Mouse (Mus musculus) embryo, embryonic 11.5 days (tissue): ENCODE measurements around the gene Asap3.

Source experiments
- DNase-seq: peaks from one replicate; pipeline ENCODE4 v3.0.0-alpha.2; 2012; ENCODE audit warnings: low read depth, low spot score

Asap3 gene

DNA sequence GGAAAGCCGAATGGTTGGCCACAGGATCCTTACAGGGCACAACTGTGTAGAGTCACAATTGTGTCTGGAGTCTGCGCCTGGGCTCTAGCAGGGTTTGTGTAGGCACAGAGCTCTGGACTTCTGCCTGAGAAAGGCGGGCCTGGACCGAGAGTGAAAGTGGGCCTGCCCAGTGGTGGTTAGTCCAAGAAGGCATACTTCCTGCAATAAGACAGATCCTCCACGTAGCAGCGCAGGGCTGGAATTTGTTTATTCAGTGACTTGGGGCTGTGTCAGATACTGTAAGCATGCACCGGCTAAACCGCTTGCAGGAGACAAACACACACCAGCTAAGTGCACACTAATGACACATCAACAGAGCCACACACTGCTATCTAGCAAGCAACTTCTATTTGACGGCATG is 43.6 kb downstream of the Asap3 start:
- DNase-seq = no peak

DNA sequence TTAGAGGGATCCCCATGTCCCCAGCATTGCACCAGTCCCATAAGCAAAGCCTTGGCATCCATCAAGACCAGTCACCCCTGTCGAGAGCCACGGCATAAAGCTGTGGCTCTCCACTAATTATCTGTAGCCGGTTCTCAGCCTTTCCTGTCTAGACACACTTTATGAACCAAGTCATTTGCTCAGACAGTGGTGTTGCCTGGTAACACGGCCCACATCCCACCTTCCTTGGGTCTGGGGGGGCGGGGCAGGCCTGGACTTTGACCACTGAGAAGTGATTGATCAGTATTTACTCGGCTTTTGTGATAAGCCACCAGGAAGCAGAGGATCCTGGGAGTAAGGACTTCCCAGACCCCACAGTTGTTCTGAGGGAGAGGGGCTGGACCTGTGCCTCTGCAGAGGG is 49.8 kb downstream of the Asap3 start:
- no peak for DNase-seq

- DNase-seq = no peak
Observed at GRCm38 (mm10) chr4:136256696-136257095, 50.5 kb downstream of the Asap3 start.

DNA sequence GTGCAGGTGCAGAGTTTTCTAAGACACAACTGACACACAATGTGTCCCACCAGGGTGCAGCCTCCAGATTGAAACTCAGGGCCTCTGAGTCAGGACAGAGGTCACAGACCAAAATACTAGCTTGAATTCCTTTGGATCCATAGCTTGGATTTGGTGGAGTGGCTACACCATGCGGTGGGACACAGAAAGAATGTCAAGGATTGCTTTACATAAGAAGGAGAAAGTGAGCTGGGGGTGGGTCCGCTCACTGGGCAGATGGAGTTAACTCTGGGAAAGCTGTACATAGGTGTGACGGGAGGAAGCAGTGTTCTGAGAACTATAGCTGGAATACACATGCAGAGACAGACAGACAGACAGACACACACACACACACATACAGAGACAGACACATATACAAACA is 53.8 kb downstream of the Asap3 start:
- no peak for DNase-seq

- DNase-seq = peak; percentile 61
Observed at GRCm38 (mm10) chr4:136260491-136261180, 54.5 kb downstream of the Asap3 start.

DNA sequence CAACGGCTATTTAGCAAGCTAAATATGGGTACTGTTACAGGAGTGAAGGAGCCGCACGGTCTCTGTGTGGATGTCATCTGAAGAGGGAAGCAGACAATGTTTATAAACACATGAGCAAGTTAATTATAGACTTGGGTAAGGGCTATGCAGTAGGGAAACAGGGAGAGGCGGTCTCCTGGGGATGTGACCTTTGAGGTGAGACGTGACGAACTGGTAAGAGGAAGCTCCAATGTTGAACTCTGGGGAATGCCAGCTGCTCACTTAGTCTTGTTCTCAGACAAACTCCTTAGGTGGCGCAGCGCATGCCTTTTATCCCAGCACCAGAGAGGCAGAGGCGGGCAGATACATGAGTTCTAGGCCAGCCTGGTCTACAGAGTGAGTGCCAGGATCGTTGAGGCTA is 55.7 kb downstream of the Asap3 start:
- DNase-seq = no peak

GRCm38 (mm10) chr4:136263555-136263954 is 57.4 kb downstream of the Asap3 start:
- DNase-seq = no peak

DNA sequence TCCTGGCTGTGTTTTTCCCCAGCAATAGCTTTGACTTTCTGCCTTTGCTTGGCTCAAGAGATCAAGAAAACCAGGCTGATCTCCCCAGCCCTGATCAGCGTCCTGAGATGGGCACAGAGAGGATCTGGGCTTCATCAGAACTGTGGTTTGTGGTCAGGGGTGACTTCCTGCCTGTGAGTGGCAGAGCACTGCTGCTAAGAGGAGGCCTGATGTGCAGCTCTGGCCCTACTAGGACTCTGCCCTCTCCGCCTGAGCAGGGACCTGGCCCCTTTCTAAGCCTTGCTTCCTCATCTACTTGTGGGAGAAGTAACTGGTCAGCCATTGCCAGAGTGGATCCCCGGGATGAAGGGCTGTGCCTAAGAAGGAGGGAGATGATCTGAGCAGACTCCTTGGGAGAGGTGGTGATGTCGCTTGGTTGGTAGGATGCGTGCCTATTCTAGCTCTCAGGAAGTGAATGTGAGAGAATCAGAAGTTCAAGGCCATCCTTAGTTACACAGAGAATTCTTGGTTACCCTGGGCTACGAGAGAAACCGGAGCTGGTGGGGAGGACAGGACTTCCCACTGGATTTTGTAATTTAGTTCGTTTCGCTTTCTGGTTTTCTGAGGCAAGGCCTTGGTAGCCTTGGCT is 60.7 kb downstream of the Asap3 start:
- no peak for DNase-seq

DNA sequence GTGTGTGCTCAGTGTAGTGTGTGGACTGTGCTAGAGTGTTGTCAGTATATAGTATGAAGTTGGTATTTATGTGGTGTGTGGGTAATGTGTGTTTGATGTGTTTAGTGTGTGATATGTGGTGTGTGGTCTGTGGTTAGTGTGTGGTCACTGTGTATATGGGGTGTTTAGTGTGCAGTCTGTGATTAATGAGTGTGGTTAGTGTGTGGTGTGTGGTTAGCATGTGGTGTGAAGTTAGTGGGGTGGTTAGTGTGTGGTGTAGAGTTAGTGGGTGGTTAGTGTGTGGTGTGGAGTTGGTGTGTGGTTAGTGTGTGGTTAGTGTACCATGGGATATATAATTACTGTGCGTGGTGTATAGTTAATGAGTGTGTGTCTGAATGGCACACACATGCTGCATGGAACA is 62.7 kb downstream of the Asap3 start:
- DNase-seq = no peak

DNA sequence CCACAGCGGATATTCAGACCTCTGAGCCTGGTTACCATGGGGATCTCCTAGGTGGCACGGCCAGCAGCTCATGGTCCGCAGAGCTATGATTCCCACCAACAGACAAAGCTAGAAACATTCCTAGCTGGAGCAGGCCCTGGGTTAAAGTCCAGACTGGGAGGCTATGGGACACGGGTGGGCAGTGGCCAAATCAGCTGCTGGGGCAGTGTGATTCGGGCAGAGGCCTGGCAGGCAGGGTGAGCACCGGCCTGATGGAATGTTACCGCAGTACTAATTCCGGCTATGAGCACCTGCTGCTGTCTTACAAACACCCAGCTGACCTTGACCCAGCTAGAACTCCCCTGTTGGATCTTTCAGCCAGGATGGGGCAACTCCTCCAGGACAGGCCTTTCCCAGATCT is 64.5 kb downstream of the Asap3 start:
- DNase-seq = no peak

- DNase-seq = no peak
Observed at GRCm38 (mm10) chr4:136281097-136281496, 74.9 kb downstream of the Asap3 start.

- no peak for DNase-seq
Observed at GRCm38 (mm10) chr4:136281611-136282010, 75.4 kb downstream of the Asap3 start.

DNA sequence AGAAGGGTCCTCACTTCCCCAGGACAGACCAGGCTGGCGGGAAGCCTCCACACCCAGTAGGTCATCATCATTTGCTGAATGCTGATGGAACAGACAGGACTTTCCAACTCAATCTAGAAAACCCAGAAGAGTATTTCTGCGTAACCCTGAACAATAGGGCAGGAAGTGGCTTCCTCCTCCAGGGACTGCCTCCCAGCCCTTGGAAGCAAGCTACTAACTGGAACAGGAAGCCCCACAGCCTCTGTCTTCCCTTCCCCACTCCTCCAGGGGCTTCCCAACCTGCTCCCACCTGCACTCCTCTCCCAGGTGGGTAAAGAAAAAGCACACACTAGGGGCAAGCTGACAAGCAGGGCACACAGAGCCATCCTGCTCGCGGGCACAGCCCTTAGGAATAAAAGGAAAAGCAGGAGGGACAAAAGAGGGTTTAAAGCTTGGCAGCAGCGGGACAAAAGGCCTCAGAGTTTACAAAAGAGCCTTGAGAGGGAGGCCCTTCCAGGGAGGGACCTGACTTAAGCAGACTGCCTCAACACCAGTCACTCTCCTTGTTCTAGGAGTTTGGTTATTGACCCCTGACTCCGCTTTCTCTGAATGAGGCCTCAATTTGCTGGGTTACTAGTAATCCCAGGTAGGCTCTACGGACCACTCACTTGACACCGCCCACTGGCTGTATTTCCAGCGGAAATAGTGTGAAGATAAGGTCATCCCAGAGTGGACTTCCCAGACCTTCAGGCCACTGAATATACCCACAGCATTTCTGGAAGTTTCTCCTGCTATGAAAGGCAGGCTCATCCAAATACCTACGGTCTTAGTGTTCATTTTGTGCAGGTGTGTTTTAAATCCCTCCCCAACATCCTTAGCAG is 76.7 kb downstream of the Asap3 start:
- DNase-seq = no peak

GRCm38 (mm10) chr4:136283783-136284182 is 77.6 kb downstream of the Asap3 start:
- no peak for DNase-seq

DNA sequence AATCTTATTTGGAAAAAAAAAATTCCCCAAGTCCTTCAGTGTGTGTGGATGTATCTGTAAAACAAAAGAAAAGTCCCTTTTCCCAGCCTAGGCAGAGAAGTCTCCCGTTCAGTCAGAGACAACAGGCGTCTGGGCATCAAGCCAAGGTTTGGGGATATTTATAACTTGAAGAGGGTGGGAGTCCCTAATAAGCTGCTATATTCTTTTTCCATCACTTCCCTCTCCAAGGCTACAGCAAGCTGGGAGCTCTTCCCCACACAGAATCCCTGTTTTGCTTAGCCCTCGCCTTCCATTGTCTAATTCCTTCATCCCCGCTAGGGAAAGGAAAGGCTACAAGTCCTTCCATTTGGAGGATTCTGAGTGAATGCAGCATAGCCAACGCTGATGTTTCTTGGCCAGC is 78.3 kb downstream of the Asap3 start, which contains the start of gene Zfp46:
Gene Zfp46 (plus strand): TSS at position 229 of the 400 bp plus-strand sequence.
- DNase-seq = no peak

GRCm38 (mm10) chr4:136284891-136285290 is 78.7 kb downstream of the Asap3 start:
- DNase-seq = no peak

- DNase-seq = peak; percentile 90
Observed at GRCm38 (mm10) chr4:136285348-136285810, 79.2 kb downstream of the Asap3 start.

DNA sequence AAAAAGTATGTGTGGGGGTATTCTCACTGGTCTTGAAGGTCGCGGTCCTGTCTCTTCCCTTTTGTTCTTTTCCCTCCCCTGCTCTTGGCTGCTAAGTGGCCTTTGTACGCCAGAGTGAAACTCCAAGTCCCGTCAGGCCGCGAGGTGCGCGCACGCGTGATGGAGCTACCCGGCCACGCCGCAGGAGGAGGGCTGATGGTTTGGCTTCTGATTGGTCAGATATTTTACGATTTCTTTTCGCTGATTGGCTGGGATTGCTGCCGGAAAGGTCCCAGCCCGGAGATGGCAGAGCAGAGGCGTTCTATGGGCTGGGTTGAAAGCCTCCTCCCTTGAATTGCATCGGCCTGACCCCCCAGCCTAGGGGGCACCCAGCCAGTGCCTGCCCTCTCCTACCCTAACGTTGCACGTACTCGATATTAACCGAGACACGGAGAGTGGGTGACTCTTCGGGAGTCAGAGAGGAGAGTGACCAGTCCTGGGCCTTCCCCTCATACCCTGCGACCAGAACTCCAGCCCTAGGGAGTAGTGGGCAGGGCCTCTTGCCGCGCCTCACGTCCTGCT is 79.7 kb downstream of the Asap3 start:
- DNase-seq = peak; percentile 94

GRCm38 (mm10) chr4:136289918-136290780 is 84.0 kb downstream of the Asap3 start:
- DNase-seq = no peak

DNA sequence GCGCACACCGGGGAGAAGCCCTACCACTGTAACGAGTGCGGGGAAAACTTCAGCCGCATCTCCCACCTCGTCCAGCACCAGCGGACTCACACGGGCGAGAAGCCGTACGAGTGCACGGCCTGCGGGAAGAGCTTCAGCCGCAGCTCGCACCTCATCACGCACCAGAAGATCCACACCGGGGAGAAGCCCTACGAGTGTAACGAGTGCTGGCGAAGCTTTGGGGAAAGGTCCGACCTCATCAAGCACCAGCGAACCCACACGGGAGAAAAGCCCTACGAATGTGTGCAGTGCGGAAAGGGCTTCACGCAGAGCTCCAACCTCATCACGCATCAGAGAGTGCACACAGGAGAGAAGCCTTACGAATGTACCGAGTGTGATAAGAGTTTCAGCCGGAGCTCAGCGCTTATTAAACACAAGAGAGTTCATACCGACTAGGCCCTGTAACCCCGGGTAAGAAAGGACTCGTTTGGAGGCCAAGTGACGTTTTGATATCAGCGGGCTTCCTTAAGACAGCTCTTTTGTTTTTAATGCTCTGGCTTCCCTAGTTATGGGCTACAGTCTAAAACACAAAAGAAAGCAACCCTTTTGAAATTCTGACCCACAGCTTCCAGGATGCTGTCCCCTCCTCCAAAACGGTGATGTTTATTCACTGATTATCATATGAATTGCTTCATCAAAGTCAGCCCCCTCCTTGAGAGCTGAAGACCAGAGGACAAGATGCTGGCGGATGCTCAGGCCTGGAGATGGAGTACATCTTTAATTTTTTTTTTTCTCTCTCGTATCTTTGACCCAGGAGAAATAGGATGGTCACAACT is 84.8 kb downstream of the Asap3 start:
- no peak for DNase-seq
